Comparison of ENCODE assay signal across 19 mouse cellular contexts in genomic region chr11:50151374-50151773, GRCm38 (mm10). TPM values are rescaled to one million over a fixed set of nuclear protein-coding genes. Genes with fewer than 3 reads are reported as not detected.
DNase-seq lines count a peak whose midpoint lies in the region; ATAC-seq and TF ChIP-seq lines count a peak whose summit lies in the region.
"Had no signal": no experiment of that assay in that cellular context is flagged by ENCODE, and none has a peak within 500 bp of the region (broad histone marks: within the 10 kb centered on the region; RNA-seq: fewer than 3 reads in every experiment).

No protein-coding gene starts in this region.

- H3K9ac ChIP-seq in stomach, embryonic 16.5 days (ENCODE audit: low read length): no peak overlapping the region
- H3K9ac ChIP-seq in stomach, postnatal 0 days (ENCODE audit: low read length): no peak overlapping the region

- H3K27ac ChIP-seq in stomach, embryonic 16.5 days (ENCODE audit: low read length): no peak overlapping the region
- no peak overlapping the region for H3K27ac ChIP-seq in stomach, postnatal 0 days (replicated peaks)

- no peaks in the 10 kb centered on the region for H3K27me3 ChIP-seq in stomach, embryonic 16.5 days (ENCODE audit: control insufficient read depth, insufficient read depth, low read length)
- no peaks in the 10 kb centered on the region for H3K27me3 ChIP-seq in stomach, postnatal 0 days (ENCODE audit: control insufficient read depth, insufficient read depth, low read length)
- H3K27me3 ChIP-seq: CH12.LX, Patski had no signal

- TF ChIP-seq EP300 in stomach, postnatal 0 days (optimal IDR thresholded peaks at IDR 0.05): no peak

- DNase-seq in heart, adult 11 months: peak; percentile 90
- DNase-seq in heart, postnatal 36 days: no peak
- DNase-seq in stomach, postnatal 0 days (ENCODE audit: low spot score): no peak
- DNase-seq: adrenal gland, adult 2 months; adrenal gland, adult 8-10 months; adrenal gland, postnatal 10 days; adrenal gland, postnatal 14 days; adrenal gland, postnatal 25 days; adrenal gland, postnatal 36 days; B cell, adult 2 months; cerebellum, adult 11 months; cerebellum, adult 11-12 months; cerebellum, adult 18-20 months had no signal

- ATAC-seq in stomach, embryonic 16.5 days (ENCODE audit: insufficient read depth, low FRiP score): 0 out of 2 replicates have a peak, but pooled peaks have one; percentile 22
- ATAC-seq in stomach, postnatal 0 days (ENCODE audit: low FRiP score, low TSS enrichment): no peak
- ATAC-seq: activated CD4-positive, CD25-positive, alpha-beta regulatory T cell, adult 4 months; CD4-positive, CD25-positive, alpha-beta regulatory T cell, adult 4 months; Patski had no signal

- no peaks in the 10 kb centered on the region for H3K4me1 ChIP-seq in stomach, embryonic 16.5 days (ENCODE audit: control insufficient read depth, insufficient read depth, low read length)
- H3K4me1 ChIP-seq in stomach, postnatal 0 days (replicated peaks; ENCODE audit: control insufficient read depth, insufficient read depth): no peaks in the 10 kb centered on the region

- intact Hi-C loops in heart, postnatal 36 days (cut with DNase I): no loop called here

- no peak for TF ChIP-seq CTCF in stomach, postnatal 0 days (IDR thresholded peaks at IDR 0.05; ENCODE audit: low read depth)

- H3K36me3 ChIP-seq in stomach, embryonic 16.5 days (ENCODE audit: control insufficient read depth, insufficient read depth, low read length): peaks cover 38% of the 10 kb centered on the region
- peaks cover 43% of the 10 kb centered on the region for H3K36me3 ChIP-seq in stomach, postnatal 0 days (ENCODE audit: control insufficient read depth, insufficient read depth, low read length)

- H3K4me3 ChIP-seq in stomach, embryonic 16.5 days (replicated peaks; ENCODE audit: low read length): no peak overlapping the region
- no peak overlapping the region for H3K4me3 ChIP-seq in stomach, postnatal 0 days (ENCODE audit: low read depth, low read length)

- 84% methylated on average over 3 of the region's 3 CpGs for WGBS in stomach, embryonic 16.5 days
- WGBS in stomach, postnatal 0 days: 92% methylated on average over 3 of the region's 3 CpGs

- no peak overlapping the region for H3K4me2 ChIP-seq in stomach, embryonic 16.5 days (ENCODE audit: low read depth, low read length)
- H3K4me2 ChIP-seq in stomach, postnatal 0 days (replicated peaks; ENCODE audit: low read depth): no peak overlapping the region

- no peaks in the 10 kb centered on the region for H3K9me3 ChIP-seq in stomach, embryonic 16.5 days (replicated peaks; ENCODE audit: control insufficient read depth, low read length)
- H3K9me3 ChIP-seq in stomach, postnatal 0 days (ENCODE audit: control insufficient read depth, low read length): no peaks in the 10 kb centered on the region
- H3K9me3 ChIP-seq: G1E had no signal

RNA-seq across cellular contexts. Expression of gene Tbc1d9b, which starts 20.2 kb away (rescaled TPM):
- total RNA-seq in heart, postnatal 36 days (2021): 10 to 100 TPM; 43.8 to 49.7 TPM
- polyA plus RNA-seq in stomach, embryonic 16.5 days (2015; fragmentation: Nextera tagmentation; extraction: Ambion mirVana): 35.9 and 38.6 TPM in 2 replicates
- 13.9 and 14.5 TPM in 2 replicates for polyA plus RNA-seq in stomach, postnatal 0 days (2015; fragmentation: Nextera tagmentation; extraction: Ambion mirVana)

RNA-seq across cellular contexts. Expression of gene Mrnip, which starts 22.9 kb away (rescaled TPM):
- 1 to 10 TPM; 1.8 to 2.4 TPM for total RNA-seq in heart, postnatal 36 days (2021)
- 11.9 and 12.5 TPM in 2 replicates for polyA plus RNA-seq in stomach, embryonic 16.5 days (2015; fragmentation: Nextera tagmentation; extraction: Ambion mirVana)
- polyA plus RNA-seq in stomach, postnatal 0 days (2015; fragmentation: Nextera tagmentation; extraction: Ambion mirVana): 6.1 and 6.2 TPM in 2 replicates

RNA-seq across cellular contexts. Expression of gene Sqstm1, which starts 59.3 kb away (rescaled TPM):
- 100 to 1,000 TPM; 379 to 464 TPM for total RNA-seq in heart, postnatal 36 days (2021)
- 202 and 225 TPM in 2 replicates for polyA plus RNA-seq in stomach, embryonic 16.5 days (2015; fragmentation: Nextera tagmentation; extraction: Ambion mirVana)
- polyA plus RNA-seq in stomach, postnatal 0 days (2015; fragmentation: Nextera tagmentation; extraction: Ambion mirVana): 211 and 220 TPM in 2 replicates

RNA-seq across cellular contexts. Expression of gene Mgat4b, which starts 59.3 kb away (rescaled TPM):
- 10 to 100 TPM; 84.5 to 87.8 TPM for total RNA-seq in heart, postnatal 36 days (2021)
- 5.6 and 5.9 TPM in 2 replicates for polyA plus RNA-seq in stomach, embryonic 16.5 days (2015; fragmentation: Nextera tagmentation; extraction: Ambion mirVana)
- polyA plus RNA-seq in stomach, postnatal 0 days (2015; fragmentation: Nextera tagmentation; extraction: Ambion mirVana): 30.8 and 32.6 TPM in 2 replicates
